Mouse (Mus musculus) adrenal gland, adult 18-20 months (tissue): ENCODE results near the gene Ankrd31. TPM values are rescaled to one million over a fixed set of nuclear protein-coding genes. Genes with fewer than 3 reads are reported as not detected.
"Not testable (repeated sequence)": the region's sequence is repeated elsewhere in the genome, so short reads cannot be mapped to it uniquely, and the experiment has no call there.

Experiments used
- DNase-seq, 2 experiments: peaks; one replicate each; pipeline ENCODE4 v3.0.0; 2021 to 2022; ENCODE audit warnings: low spot score in 2 of 2
- long read RNA-seq, 2 experiments: library from polyadenylated mRNA; stranded (forward); transcript quantifications; one replicate each; pipeline ENCODE4 v2.0.0; 2021
- total RNA-seq, 2 experiments: library from RNA; stranded (reverse); gene quantifications; 1 replicate in 1 of 2; 2 replicates in 1 of 2; pipeline ENCODE4 v1.2.3; 2021

Ankrd31 gene
- total RNA-seq = under 1 TPM in 1 of 2 experiments, not detected in 1; 0.17 TPM
- long read RNA-seq, experiment 1 = 0 reads
- long read RNA-seq, experiment 2 = 0 reads

DNA sequence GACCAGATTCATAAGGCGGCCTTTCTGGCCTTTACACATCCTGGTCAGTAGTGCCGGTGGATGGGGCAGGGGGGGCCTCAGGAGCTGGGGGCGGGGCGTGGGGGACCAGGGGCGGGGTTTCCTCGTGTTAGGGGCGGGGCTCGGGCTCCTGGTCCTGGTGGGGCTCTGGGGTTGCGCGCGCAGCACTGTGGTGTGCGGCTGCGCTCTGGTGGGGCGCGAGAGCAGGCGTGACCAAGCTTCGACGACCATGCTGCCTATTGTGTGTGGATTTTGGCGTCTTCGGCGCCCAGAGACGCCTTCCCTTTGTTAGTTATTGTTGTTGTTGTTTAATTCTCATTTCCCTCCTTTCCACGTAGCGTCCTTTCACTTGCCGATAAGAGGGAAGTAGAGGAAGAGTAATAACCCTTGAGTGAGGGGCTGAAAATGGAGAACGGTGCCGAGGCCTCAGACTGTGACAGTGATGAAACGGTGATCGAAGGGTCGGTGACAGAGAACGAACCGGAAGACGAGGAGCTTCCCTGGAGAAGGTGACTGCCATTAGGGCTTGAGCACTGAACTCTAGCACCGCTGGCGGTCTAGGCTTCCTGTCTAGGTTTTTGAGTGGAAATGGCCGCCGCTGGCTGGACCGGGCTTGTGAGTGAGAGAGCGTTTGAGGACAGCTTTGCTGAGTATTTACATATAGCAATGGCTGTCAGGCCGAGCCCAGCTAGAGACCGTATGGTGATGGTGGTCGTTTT, at the start of gene Ankrd31:
Gene Ankrd31 (plus strand): TSS at position 164 of the 737 bp plus-strand sequence.
- no peak for DNase-seq

DNA sequence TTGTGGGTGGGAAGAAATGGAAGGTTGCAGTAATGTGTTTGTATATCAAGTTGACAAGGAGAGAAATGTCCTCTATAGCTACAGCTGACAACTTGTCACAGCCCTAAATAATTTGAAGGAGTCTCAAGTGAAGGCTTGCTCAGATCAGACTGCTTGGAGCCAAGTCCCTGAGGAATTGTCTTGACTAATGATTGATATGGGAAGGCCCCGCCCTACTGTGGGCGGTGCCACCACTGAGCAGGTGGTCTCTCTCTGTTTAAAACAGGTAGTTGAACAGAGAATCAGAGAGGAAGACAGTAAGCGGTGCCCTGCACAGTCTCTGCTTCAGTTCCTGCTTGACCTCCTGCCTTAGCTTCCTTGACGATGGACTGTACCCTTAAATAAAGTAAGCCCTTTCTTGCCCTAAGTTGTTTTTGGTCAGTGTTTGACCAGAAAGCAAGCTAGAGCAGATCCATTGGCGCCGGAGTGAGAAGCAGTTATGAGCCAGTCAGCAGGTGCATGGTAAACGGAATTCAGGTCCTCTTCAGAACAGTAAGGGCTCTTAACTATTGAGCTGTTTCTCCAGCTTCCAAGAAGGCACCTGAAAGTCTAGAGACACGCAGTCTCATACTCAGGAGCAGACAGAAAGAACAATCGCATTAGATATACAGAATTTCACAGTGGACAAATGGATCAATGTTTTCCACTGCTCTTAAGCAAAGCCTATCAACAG, 45.3 kb upstream of the Ankrd31 start:
- no peak for DNase-seq

DNA sequence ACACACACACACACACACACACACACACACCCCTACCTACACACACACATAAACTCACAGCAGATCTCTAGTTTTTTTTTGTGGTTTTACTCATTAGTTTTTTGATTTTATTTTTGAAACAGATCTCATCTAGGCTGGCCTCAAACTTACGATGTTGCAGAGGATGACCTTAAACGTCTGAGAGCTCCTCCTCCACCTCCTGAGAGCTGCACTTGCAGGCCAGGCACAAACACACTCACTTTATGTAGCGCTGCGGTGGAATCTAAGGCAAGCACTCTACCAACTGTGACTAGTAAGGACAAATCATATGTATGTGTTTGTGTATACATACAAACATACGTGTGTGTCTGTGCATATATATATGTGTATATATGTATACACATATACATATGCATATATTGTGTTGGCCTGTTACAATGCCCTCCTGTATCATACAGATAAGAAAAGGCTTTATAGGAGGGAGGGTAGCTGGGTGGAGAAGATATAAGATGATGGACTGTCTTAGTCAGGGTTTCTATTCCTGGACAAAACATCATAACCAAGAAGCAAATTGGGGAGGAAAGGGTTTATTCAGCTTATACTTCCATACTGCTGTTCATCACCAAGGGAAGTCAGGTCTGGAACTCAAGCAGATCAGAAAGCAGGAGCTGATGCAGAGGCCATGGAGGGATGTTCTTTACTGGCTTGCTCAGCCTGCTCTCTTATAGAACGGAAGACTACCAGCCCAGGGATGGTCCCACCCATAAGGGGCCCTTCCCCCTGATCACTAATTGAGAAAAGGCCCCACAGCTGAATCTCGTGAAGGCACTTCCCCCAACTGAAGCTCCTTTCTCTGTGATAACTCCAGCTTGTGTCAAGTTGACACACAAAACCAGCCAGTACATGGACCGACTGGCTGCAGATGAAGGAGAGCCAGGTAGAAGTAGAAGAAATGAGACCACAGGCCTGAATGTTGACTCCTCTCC, 38.5 kb upstream of the Ankrd31 start:
- DNase-seq = no peak

DNA sequence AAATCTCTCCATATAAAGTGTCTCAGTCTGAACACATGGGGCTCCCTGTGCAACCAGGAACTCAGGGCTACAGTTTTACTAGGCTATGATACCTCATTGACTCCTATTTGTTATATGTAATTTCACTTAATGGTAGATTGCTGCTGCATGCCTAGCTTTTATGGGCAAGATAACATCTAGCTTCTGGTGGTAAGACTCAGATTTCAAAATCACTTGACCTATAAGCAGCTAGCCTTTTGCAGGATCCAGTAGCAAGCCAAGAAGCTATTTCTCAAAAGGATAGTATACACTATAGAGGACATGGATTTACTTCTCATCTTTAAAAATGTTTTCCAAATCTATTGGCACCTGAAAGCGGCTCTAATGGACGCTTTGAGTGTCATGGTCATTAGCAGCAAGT, 31.8 kb upstream of the Ankrd31 start:
- DNase-seq = no peak

DNA sequence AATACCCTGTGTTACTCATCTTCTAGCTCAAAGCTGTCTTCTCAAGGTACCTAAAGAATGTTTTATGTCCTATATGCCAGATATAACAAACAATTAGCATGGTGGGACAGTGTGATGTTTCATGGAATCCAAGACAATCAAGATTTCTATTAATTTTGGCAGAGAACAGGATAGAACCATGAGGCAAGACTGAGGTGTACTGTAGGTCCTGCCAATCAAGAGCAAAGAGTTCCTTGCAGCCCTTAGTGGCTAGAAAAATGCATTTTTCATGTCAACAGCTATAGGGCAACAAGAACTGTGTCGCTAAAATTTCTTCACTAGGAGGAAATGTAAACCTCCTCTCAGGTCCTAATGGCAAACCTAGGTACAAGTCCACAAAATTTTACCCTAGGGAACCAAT, 30.3 kb upstream of the Ankrd31 start:
- DNase-seq = no peak

DNA sequence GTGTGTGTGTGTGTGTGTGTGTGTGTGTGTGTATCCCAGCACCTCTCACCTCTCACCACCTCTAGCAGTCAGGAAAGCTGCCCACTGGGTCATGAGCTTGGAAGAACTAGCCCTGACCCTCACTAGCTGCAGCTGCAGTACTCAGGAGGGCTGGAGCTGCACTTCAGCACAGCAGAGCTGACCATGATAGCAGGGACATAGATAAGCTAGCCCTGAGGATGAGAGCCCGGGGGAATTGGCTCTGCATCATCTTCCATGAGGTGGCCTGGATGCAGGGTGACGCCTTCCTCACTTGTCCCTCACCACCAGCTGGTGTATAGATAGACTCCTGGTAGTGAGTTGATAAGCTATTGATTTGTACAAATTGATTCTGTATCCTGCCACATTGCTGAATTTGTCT, 28.1 kb upstream of the Ankrd31 start:
- peak in 1 of 2 experiments; percentile 11 for DNase-seq

DNA sequence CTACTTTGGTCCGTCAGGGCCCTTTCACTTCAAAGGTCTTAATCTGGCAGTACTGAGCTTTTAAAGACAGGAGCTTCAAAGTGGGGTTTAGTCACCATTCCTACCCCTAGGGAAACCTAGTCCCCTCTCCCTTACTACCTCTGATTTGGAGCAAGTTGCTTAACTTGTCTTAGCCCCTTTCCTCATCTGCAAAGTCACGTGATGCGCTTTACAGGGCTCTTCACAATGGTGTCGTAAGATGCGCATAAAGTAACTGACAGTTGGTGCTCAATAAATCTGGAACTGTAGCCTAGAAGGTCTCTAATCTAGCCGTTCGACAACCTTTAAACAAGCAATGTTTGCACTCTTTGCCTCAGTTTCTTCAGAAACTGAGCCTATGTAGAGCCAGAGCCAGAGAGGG, 19.8 kb upstream of the Ankrd31 start:
- no peak for DNase-seq

DNA sequence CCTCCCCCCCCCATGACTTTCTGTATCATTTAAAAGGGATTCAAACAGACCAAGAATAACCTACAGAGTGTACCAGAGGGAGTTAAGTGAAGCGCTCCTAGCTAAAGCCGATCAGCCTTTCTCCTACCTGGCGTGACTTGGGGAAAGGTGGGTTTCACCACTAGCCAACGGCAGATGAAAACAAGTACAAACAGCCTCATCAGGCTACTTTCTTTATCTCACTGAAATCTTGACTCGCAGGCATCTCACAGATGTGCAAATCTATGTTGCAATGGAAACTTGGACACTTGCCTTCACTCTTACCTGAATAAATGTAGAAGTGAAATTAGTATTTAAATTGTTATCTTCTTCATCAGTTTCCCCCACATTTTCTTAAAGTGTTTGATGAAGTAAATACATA, 18.9 kb upstream of the Ankrd31 start:
- DNase-seq = no peak

DNA sequence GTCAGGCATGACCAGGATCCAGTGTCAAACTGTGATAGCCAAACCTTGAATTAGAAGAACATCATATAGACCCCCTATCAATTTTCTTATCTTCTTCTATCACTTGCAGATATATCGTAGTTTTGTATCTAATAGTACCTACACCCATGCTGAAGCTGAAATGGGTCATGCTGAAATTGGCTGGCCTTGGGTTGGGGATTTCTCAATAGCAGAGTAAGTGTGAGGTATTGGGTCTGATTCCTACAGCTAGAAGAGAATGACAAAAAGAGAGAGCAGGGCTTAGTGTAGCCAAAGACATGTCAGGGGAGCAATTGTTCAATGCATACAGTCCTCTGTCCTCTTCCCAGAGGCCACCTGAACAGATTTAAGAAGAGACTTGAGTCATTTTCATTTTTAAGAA, 18.0 kb upstream of the Ankrd31 start:
- peak in 1 of 2 experiments; percentile 42 for DNase-seq

DNA sequence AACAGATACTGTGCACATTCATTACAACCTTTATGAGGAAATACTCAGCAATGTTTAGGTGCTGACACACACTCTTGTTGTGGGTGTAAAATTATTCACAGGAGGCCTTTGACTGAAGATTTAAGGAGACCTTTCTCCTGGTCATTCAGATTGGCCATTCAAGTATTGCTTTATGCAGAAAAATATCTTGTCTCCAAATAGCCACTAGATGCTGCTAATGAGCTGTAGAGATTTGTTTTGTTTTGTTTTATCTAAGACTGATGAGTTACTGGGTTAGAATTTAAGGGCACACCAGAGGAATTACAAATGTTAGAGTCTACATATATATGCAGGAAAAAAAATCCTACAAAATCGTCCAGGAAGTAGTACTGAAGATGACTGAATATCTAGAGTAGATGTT, 12.9 kb upstream of the Ankrd31 start:
- DNase-seq = no peak

DNA sequence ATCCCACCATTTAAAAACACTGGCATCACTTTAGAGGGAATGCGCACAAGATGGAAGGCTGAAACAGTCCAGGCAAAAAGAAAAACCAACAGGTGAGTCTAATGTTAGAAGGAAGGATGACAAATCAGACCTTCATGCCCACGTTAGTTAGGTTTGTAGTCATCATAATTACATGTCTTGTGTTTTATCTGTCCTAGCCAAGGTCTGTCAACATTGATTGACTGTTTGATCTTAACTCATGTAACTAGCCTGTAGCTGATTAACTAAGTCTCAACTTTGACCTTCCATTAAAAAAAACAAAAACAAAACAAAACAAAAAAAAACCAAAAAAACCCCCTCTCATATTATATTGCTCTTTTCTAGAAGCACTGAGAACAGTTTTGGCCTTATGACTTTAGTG, 7.9 kb upstream of the Ankrd31 start:
- no peak for DNase-seq

DNA sequence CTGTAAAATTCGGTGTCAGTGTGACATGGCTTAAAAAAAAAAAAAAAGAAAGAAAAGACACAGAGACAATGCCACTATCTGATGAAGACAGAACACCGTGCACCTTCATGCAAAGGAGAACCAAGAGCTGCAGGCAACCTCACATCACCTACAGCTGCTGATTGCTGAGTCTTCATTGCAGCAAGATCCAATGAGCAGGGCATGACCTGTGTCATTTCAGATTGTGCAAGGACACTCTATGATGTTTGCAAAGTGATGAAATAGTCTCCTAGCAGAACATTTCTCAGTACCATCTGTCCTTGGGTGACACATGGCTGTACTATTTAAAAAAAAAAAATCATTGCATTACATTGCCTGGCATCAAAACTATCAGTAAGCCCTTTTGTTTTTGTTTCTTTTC, 5.2 kb upstream of the Ankrd31 start:
- peak in 1 of 2 experiments; percentile 23 for DNase-seq

DNA sequence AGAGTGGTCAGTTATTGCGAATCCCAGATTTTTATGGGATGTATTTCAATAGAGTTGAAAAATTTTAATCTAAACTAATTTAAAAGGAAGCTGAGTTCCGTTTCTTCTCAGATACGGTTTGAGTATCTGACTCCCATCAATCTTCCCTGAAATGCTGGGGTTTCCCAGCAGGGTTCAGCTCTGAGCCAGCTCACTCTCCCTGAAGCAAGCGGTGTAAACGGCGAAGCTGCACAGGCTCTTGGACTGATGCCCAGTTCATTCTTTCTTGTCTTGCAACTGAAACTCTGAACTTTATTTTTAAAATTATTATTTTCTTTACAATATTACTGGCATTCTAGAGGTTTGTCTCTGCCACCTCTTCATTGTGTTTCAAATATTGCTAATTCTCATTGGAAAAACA, 2.0 kb upstream of the Ankrd31 start:
- no peak for DNase-seq

DNA sequence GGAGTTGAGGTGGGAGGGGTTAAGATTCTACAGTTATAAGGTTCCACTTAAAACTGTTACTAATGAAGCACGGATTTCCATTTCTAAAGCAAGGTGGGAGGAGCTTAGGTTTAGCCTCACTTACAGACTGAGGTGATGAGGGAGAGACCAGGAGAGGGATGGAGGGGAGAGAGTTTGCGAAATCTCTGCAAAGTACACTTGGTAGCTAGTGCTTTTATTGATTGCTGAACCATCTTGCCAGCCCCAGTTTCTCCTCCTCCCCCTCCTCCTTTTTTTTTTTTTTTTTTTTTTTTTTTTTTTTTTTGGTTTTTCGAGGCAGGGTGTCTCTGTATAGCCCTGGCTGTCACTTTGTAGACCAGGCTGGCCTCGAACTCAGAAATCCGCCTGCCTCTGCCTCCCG, 1.8 kb downstream of the Ankrd31 start:
- no peak for DNase-seq

DNA sequence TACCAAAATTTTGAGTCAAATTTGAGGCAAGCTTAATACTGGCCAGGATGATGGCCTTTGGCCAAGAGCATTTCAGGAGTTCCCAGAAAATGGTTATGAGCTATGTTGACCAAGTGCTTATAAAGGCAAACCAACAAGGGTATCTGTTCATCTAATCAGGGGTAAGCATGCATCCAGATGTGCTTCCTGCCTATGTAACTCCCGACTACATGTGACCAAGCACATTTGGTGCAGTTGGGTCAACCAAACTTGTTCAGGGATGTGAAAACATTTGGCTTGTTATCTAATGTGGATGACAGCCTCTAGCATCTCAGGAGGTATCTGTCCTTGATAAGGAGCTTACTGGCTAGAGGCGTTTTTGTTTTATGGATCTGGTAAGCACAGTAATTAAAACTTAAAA, 12.8 kb downstream of the Ankrd31 start:
- no peak for DNase-seq

DNA sequence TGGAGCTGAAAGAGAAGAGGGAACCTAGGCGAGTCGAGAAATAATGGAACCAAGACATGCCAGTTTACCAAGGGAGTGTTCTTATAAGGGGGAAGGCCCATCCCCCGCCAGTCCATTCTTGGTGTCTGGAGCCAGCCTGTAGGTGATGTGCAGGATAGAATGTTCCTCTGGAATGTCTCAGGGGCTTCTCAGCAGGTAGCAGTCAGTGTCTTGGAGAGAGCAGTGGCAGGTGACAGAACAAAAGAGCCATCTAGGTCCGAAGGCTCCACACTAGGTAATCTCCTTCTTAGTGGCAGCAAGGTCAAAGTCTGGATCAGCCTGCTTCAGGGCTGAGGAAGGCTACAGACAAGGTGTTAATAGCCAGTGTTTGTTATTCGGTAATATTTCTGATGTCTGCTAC, 38.0 kb downstream of the Ankrd31 start:
- DNase-seq = not testable (repeated sequence)

DNA sequence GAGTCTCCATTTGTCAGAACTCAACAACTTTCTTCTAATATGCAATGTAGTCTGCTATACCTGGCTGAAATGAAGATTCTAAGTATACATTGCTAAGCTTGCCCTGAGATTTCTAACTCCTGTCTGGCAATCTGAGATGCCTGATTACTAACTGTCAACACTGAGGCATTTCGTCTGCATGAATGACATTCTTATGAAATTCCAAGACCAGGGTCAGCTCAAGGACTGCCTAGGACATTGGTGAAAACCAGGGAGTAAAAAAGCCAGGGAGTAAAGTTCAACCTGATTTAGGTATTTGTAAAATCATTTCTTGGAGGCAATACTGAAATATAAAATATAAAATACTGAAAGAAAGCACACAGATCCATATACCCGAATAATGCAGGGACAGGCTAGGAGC, 45.4 kb downstream of the Ankrd31 start:
- DNase-seq = no peak

DNA sequence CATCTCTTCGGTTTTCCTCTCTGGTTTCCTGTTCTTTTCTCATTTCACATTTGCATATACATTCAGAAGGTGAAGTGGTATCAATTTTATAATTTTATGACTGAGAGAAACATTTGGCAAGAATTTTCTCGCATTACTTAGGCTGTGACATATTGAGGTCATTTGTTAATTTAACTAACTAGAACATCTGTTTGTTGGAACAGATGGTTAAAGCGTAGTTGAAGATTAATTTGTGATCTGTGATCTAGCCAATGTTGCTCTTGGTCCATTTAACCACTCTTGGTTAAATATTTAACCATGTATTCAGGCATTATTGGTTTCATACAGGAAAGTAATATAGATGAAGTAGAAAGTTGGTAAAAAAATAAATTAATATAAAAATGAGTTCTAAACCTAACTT, 47.2 kb downstream of the Ankrd31 start:
- DNase-seq = no peak

DNA sequence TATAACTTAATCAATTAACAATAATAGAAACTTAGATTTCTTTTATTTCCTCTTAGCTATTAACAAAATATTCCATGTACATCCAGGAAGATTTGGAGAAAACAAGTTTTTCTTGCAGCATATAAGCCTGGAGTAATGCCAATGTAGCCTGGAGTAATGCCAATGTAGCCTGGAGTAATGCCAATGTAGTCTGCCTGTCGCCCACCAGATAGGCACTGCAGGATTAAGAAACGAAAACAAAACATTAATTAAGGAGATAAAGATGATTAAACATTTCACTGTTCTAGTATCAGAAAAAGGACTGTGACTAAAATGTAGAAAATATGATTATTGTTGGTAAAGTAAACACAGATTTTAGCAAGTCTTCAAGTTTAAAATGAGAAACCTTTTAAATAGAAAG, 49.4 kb downstream of the Ankrd31 start:
- no peak for DNase-seq

DNA sequence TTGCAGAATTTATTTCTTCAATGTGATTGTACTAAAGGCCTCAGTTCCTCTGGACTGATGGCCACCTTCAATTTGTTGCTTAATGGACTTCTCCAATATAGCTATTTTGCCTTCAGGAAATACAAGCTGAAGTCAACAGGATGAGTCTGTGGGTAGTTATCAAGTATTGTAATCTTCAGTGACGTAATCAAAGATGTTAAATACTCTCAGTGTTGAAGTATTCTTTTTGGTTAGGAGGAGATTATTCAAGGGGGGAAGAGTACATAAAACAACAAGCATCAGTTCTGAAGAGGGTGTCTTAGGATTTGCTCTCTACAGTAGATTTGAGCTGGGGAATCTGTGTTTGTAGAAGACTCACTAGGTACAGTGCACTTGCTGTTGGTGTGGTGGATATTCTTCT, 101.7 kb downstream of the Ankrd31 start:
- DNase-seq = no peak

DNA sequence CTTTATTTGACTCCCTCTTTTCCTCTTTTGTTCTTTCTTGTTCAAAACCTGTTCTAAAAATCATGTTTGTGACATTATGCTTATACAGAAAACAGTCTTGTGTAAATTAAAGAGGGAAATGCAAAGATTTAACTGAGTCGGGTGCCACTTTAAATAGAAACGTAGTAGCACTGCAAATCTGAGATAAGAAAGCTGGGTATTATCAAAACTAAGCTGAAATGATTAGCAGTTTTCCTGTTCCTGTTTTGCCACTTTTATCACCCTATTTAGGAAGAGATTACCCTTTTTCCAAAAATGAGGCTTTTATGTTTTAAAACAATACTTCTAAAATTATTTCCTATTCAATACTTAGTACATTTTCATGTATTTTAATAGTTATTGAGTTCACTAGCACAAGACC, 104.1 kb downstream of the Ankrd31 start:
- DNase-seq = no peak

DNA sequence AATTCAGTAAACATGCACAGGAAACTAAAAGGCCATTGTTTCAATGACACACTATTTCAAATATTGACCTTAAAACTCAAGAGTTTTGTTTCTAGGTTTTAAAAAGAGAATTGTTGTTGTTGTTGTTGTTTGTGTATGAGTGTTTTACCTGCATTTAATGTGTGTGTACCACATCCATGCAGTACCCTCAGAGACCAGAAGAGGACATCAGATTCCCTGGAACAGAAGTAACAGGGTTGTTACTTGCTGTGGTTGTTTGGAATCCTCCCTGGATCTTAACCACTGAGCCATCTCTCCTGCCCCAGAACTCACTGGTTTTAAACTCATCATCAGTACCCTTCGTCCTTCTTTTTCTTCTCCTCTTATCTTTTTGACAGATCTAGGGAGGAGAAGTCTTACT, 105.2 kb downstream of the Ankrd31 start:
- DNase-seq = no peak
